Mouse (Mus musculus) limb, embryonic 13.5 days (tissue): ENCODE results near the gene Snx20. TPM values are rescaled to one million over a fixed set of nuclear protein-coding genes. Genes with fewer than 3 reads are reported as not detected.

Source experiments
- ATAC-seq: fragments of 200-750 bp; cut with Nextera tagmentation; 2 replicates; pipeline ENCODE4 v1.8.0; 2017; ENCODE audit warnings: low read depth, moderate number of reproducible peaks, moderate TSS enrichment; ENCODE audit not compliant: low FRiP score
- H3K27ac ChIP-seq: fragments of 300-500 bp; sonication (generic); 2 replicates; pipeline ENCODE4 v1.5.1; 2015; ENCODE audit warnings: inconsistent platforms, mild to moderate bottlenecking, moderate library complexity
- H3K27me3 ChIP-seq: fragments of 300-500 bp; sonication (generic); 2 replicates; pipeline ENCODE4 v1.6.1; 2015; ENCODE audit warnings: mild to moderate bottlenecking, inconsistent platforms
- H3K36me3 ChIP-seq: fragments of 300-500 bp; sonication (generic); 2 replicates; pipeline ENCODE4 v1.6.1; 2015; ENCODE audit warnings: inconsistent platforms, mild to moderate bottlenecking, moderate library complexity
- H3K4me1 ChIP-seq: fragments of 300-500 bp; sonication (generic); 2 replicates; pipeline ENCODE4 v1.6.1; 2015; ENCODE audit warnings: inconsistent platforms
- H3K4me2 ChIP-seq: fragments of 300-500 bp; sonication (generic); replicated peaks from 2 replicates; pipeline ENCODE4 v1.6.1; 2015; ENCODE audit warnings: inconsistent platforms, mild to moderate bottlenecking, moderate library complexity
- H3K4me3 ChIP-seq: fragments of 300-500 bp; sonication (generic); 2 replicates; pipeline ENCODE4 v1.5.1; 2015; ENCODE audit warnings: moderate library complexity, mild to moderate bottlenecking, inconsistent platforms
- H3K9ac ChIP-seq: fragments of 300-500 bp; sonication (generic); 2 replicates; pipeline ENCODE4 v1.6.1; 2015; ENCODE audit warnings: mild to moderate bottlenecking, inconsistent platforms
- H3K9me3 ChIP-seq: fragments of 300-500 bp; sonication (generic); 2 replicates; pipeline ENCODE4 v1.6.1; 2016; ENCODE audit warnings: inconsistent platforms
- WGBS: fragments of 180-500 bp; shearing (Covaris S2); methylation state at CpG from one replicate; pipeline ENCODE4 v1.1.7; 2015; 5-methylcytosine and 5-hydroxymethylcytosine counted together
- polyA plus RNA-seq: library from polyadenylated mRNA; unstranded; fragments of >200 nt; fragmentation: Nextera tagmentation; extraction: Ambion mirVana; gene quantifications from 2 replicates; pipeline ENCODE4 v1.2.1, GENCODE M21; 2015

The Snx20 gene
- polyA plus RNA-seq, 1 experiment from 2014 or later: 1.5 TPM

DNA sequence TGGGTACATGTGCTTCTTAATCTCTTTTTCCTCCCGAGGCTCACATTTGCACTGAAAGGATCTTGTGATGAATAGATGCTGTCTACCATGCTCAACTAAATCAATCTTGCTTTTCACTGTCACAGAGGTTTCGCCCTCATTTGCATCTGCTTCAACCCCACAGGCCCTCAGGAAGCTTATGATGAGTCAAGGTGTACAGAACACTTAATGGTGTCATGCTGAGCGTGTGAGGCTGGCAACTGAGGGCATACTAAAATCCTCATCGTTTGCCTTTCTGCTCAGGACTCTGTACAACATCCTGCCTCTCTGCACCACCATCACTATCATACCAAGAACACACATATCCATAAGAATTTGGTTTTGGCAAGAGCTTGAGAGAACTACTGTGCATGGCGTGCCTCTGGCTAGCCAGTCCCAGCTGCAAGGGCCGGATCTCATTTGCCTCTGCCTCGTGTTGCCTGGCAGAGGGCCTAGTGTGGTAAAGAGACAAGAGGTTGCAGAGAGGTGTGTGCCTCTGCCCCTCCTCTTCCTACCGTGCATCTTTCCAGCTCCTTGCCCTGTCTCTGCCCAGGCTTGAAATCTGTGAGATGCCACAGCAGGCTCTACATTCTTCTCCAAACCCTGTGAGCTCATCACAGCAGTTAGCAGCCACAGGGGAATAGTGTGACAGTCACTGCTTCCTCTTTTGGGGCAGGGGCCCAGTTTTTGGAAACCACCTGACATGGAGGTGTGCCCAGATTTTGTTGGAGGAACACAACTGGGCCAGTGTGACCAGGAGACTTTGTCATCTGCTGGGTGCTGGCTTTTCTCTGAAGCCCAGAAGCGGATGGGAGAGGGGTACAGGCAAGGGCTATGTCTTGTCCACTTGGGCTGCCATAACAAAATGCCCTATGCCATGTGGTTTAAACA lies 1.4 kb upstream of the Snx20 start:
- no peak overlapping the region for H3K4me2 ChIP-seq
- no peaks in the 10 kb centered on the region for H3K9me3 ChIP-seq
- no peak for ATAC-seq
- no peaks in the 10 kb centered on the region for H3K4me1 ChIP-seq
- H3K27ac ChIP-seq: no peak overlapping the region
- no peak overlapping the region for H3K9ac ChIP-seq
- 75% methylated on average over 9 of the region's 9 CpGs for WGBS
- H3K36me3 ChIP-seq: no peaks in the 10 kb centered on the region
- no peak overlapping the region for H3K4me3 ChIP-seq
- no peaks in the 10 kb centered on the region; the same call in 1 of the 2 replicates for H3K27me3 ChIP-seq

DNA sequence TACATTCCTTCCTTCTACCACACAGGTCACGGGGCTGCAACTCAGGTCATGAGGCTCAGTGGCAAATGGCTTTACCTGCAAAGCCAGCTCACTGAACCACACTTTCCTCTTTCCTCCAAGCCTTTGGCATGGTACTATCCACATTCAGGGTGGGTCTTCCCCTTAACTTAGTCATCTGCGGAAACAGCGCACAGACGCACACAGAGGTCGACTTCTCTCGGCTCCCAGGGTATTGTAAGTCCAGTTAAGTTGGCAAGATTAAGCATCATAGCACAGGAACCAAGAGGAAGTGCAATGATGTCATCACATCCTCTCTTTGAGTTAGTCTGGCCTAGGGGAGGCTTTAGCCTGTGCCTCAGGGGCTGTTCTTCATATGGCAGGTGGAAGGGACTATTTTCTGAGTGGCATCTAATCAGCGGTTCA lies 2.6 kb downstream of the Snx20 start:
- 81% methylated on average over 7 of the region's 7 CpGs for WGBS
- H3K27me3 ChIP-seq: peaks cover 9% of the 10 kb centered on the region
- H3K9me3 ChIP-seq: no peaks in the 10 kb centered on the region
- H3K9ac ChIP-seq: no peak overlapping the region
- H3K36me3 ChIP-seq: no peaks in the 10 kb centered on the region
- peaks cover 2% of the 10 kb centered on the region for H3K4me1 ChIP-seq
- H3K4me2 ChIP-seq: no peak overlapping the region
- no peak overlapping the region for H3K27ac ChIP-seq
- no peak for ATAC-seq
- no peak overlapping the region for H3K4me3 ChIP-seq

DNA sequence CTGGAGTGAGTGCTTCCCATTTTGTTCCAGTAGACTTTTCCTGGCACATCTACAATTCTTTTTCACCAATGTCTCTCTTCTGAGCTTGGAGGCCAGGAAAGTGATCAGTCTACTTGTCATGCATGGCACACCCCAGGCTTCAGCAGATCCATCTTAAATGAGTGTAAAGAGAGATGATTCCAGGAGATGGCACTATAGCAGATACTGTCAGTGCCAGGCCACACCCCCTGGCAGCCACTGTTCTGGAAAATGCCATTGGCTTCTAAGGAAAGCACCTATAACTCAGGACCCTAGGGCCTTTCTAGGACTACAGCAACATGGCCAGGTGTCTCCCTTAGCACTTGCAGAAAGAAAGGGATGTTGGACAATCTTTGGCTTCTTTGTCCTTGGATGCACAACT lies 4.8 kb downstream of the Snx20 start:
- Histone ChIP-seq H3K4me2 (no peak overlapping the region), H3K27ac (no peak overlapping the region), H3K4me3 (no peak overlapping the region), H3K27me3 (peaks cover 23% of the 10 kb centered on the region), H3K9me3 (no peaks in the 10 kb centered on the region), H3K4me1 (peaks cover 9% of the 10 kb centered on the region), H3K9ac (no peak overlapping the region), H3K36me3 (no peaks in the 10 kb centered on the region)
- no peak for ATAC-seq

- Histone ChIP-seq H3K4me3 (no peak overlapping the region), H3K4me1 (peaks cover 9% of the 10 kb centered on the region), H3K4me2 (no peak overlapping the region), H3K9me3 (no peaks in the 10 kb centered on the region), H3K27ac (no peak overlapping the region), H3K9ac (no peak overlapping the region), H3K27me3 (peaks cover 31% of the 10 kb centered on the region), H3K36me3 (no peaks in the 10 kb centered on the region)
- 88% methylated on average over 4 of the region's 4 CpGs for WGBS
- no peak for ATAC-seq
Observed at GRCm38 (mm10) chr8:88630225-88630624, 5.7 kb downstream of the Snx20 start.

DNA sequence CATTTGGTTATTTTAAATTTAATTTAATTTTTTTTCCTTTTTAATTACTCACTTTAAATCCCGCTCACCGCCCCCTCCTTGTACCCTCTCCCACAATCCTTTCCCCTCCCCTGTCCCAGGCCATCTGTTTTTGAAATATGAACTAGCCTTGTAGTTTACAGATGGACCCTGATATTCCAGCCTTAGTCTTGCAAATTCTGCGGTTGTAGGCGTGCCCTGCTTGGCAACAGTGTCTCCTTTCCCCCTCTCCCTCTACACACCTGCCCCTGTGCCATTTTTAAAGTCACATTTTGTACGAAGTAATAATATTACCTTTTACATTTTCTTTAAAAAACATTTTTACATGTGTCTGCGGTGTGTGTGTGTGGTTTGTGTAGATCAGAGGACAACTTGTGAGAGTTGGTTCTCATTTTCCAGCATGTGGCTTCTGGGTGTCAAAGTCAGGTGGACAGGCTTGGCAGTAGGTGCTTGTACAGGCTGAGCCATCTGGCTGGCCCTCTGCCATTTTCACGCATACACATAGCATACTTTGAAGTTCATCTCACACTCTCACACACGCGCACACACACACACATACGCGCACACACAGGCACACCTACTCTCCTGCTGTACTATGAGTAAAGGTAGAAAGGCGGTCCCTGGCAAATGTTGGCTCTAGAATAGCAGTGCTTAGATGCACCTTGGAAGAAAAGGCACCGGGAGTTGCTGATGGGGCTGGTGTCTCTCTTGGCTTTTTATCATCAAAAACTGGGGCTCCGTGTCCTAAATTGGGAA lies 7.7 kb downstream of the Snx20 start:
- Histone ChIP-seq H3K4me2 (peak overlapping the region; percentile 92), H3K4me1 (peaks cover 9% of the 10 kb centered on the region), H3K4me3 (peak overlapping the region; percentile 57), H3K9me3 (no peaks in the 10 kb centered on the region), H3K9ac (peak overlapping the region; percentile 76), H3K36me3 (no peaks in the 10 kb centered on the region), H3K27ac (peak overlapping the region; percentile 55; the same call in 1 of the 2 replicates), H3K27me3 (peaks cover 44% of the 10 kb centered on the region)
- WGBS: 56% methylated on average over 14 of the region's 14 CpGs
- peak; percentile 22; the same call in 1 of the 2 replicates for ATAC-seq

- H3K27ac ChIP-seq: peak overlapping the region; percentile 55; the same call in 1 of the 2 replicates
- ATAC-seq: peak; percentile 86
- H3K36me3 ChIP-seq: no peaks in the 10 kb centered on the region
- H3K4me3 ChIP-seq: peak overlapping the region; percentile 57
- WGBS: under 1% methylated on average over 105 of the region's 105 CpGs
- peaks cover 9% of the 10 kb centered on the region for H3K4me1 ChIP-seq
- peak overlapping the region; percentile 76 for H3K9ac ChIP-seq
- H3K9me3 ChIP-seq: no peaks in the 10 kb centered on the region
- H3K4me2 ChIP-seq: peak overlapping the region; percentile 92
- peaks cover 45% of the 10 kb centered on the region for H3K27me3 ChIP-seq
Observed at GRCm38 (mm10) chr8:88627265-88627991, 8.5 kb downstream of the Snx20 start.

DNA sequence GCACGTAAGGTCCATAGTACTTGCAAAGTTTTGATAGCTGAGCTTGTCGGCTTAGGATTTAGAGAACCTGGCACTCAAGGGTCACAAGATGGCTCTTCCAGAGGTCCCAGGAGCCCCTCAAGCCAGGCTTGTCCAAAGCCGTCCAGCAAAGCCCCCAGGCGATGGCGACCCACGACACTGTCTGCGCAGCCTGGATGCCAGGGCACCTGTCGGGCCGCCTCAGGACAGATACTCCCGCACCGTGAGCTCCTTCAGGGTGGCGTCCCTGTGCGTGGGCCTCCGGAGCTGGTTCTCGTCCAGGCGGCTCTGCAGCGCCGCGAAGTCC lies 9.0 kb downstream of the Snx20 start:
- Histone ChIP-seq H3K36me3 (no peaks in the 10 kb centered on the region), H3K9ac (peak overlapping the region; percentile 76), H3K4me2 (peak overlapping the region; percentile 92), H3K9me3 (no peaks in the 10 kb centered on the region), H3K4me3 (peak overlapping the region; percentile 57), H3K4me1 (peaks cover 9% of the 10 kb centered on the region), H3K27me3 (peaks cover 49% of the 10 kb centered on the region), H3K27ac (no peak overlapping the region)
- ATAC-seq: no peak; the same call in 1 of the 2 replicates
- WGBS: 10% methylated on average over 19 of the region's 19 CpGs

DNA sequence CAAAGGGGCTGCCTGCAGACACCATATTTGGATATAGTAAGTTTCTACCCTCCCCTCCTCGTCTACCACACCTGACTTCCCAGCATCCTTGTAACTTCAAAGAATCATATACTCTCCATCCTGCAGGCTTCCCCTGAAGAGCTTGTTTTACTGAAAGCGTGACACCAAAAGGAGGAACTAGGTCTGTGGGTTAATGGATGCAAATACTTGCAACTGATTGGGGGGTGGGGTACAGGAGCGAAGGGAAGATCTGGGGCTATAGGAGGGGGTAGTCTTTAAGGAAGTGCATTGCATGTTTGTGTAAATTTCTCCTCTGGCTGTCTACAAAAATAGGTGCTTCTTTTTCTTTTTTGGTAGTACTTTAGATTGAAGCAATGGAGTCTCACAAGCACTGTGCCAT lies 9.5 kb downstream of the Snx20 start:
- no peaks in the 10 kb centered on the region for H3K9me3 ChIP-seq
- no peak for ATAC-seq
- H3K4me2 ChIP-seq: 0 out of 2 replicates have a peak overlapping the region, but pooled peaks have one; percentile 92
- H3K4me1 ChIP-seq: peaks cover 9% of the 10 kb centered on the region
- H3K27me3 ChIP-seq: peaks cover 49% of the 10 kb centered on the region
- H3K27ac ChIP-seq: no peak overlapping the region
- no peak overlapping the region for H3K4me3 ChIP-seq
- WGBS: 57% methylated on average over 3 of the region's 3 CpGs
- no peaks in the 10 kb centered on the region for H3K36me3 ChIP-seq
- no peak overlapping the region for H3K9ac ChIP-seq

DNA sequence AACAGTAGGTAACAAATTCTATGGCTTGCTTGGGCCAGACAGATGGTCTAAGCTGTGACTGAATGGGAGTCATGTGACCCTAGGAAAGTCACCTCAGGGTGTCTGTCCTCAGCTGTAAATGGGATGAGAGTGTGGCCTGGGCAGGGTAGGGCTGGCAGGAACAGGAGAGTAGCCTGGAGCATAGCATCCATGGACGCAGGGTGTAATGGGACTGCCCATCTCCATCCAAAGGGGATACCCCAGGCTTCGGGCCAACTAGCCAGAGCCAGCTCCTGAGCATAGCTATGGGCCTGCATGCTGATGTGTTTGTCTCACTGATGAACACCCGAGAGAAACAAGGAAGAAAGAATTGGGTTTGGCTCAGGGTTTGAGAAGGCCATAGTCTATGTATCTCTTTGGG lies 11.7 kb downstream of the Snx20 start:
- 73% methylated on average over 3 of the region's 3 CpGs for WGBS

GRCm38 (mm10) chr8:88623351-88623750 lies 12.6 kb downstream of the Snx20 start:
- ATAC-seq: no peak
- peaks cover 48% of the 10 kb centered on the region for H3K27me3 ChIP-seq
- H3K9me3 ChIP-seq: no peaks in the 10 kb centered on the region
- H3K4me3 ChIP-seq: no peak overlapping the region
- H3K4me1 ChIP-seq: peaks cover 7% of the 10 kb centered on the region
- H3K27ac ChIP-seq: no peak overlapping the region
- H3K4me2 ChIP-seq: no peak overlapping the region
- 77% methylated on average over 3 of the region's 3 CpGs for WGBS
- H3K36me3 ChIP-seq: no peaks in the 10 kb centered on the region
- no peak overlapping the region for H3K9ac ChIP-seq

More for the DNA sequence above, 11.7 kb downstream of the Snx20 start:
- no peaks in the 10 kb centered on the region for H3K36me3 ChIP-seq
- peaks cover 58% of the 10 kb centered on the region for H3K27me3 ChIP-seq
- no peak overlapping the region for H3K9ac ChIP-seq
- H3K4me1 ChIP-seq: peaks cover 9% of the 10 kb centered on the region
- H3K27ac ChIP-seq: no peak overlapping the region
- no peak overlapping the region for H3K4me2 ChIP-seq
- ATAC-seq: no peak
- H3K4me3 ChIP-seq: no peak overlapping the region
- no peaks in the 10 kb centered on the region for H3K9me3 ChIP-seq

DNA sequence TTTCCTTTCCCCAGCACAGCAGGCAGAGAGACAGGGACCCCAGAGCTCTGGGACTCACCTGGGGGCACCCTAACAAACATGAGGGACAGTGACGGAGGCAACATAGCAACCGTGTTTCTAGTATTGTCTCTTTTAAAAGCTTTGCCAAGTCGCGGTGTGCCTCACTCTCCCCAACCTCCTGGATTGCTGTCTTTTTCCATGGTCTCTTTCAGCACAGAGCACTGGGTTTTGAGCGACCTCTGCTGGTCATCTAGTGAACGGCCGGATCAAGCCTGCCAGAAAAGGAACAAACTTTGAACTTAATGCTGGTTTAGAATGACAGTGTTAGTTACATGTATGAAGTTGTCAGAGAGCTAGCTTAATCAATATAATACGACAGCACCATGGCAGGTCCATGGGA lies 14.5 kb downstream of the Snx20 start:
- no peak overlapping the region for H3K9ac ChIP-seq
- H3K36me3 ChIP-seq: no peaks in the 10 kb centered on the region
- H3K27me3 ChIP-seq: peaks cover 38% of the 10 kb centered on the region
- no peak overlapping the region; the same call in 1 of the 2 replicates for H3K4me2 ChIP-seq
- H3K27ac ChIP-seq: no peak overlapping the region
- WGBS: under 1% methylated on average over 8 of the region's 8 CpGs
- H3K4me1 ChIP-seq: no peaks in the 10 kb centered on the region
- H3K4me3 ChIP-seq: no peak overlapping the region
- ATAC-seq: peak; percentile 55
- H3K9me3 ChIP-seq: no peaks in the 10 kb centered on the region

- Histone ChIP-seq H3K36me3 (no peaks in the 10 kb centered on the region), H3K4me2 (no peak overlapping the region; the same call in 1 of the 2 replicates), H3K9me3 (no peaks in the 10 kb centered on the region), H3K9ac (no peak overlapping the region), H3K27me3 (peaks cover 34% of the 10 kb centered on the region), H3K27ac (no peak overlapping the region), H3K4me3 (no peak overlapping the region), H3K4me1 (no peaks in the 10 kb centered on the region)
- 60% methylated on average over 5 of the region's 5 CpGs for WGBS
- ATAC-seq: 0 out of 2 replicates have a peak, but pooled peaks have one; percentile 5
Observed at GRCm38 (mm10) chr8:88620931-88621330, 15.0 kb downstream of the Snx20 start.
